Mouse (Mus musculus): ENCODE results near the gene Cldnd2. TPM values are rescaled to one million over a fixed set of nuclear protein-coding genes. Genes with fewer than 3 reads are reported as not detected.

Gene Cldnd2
- polyA plus RNA-seq, 1 experiment from 2014 or later, result not detected

DNA sequence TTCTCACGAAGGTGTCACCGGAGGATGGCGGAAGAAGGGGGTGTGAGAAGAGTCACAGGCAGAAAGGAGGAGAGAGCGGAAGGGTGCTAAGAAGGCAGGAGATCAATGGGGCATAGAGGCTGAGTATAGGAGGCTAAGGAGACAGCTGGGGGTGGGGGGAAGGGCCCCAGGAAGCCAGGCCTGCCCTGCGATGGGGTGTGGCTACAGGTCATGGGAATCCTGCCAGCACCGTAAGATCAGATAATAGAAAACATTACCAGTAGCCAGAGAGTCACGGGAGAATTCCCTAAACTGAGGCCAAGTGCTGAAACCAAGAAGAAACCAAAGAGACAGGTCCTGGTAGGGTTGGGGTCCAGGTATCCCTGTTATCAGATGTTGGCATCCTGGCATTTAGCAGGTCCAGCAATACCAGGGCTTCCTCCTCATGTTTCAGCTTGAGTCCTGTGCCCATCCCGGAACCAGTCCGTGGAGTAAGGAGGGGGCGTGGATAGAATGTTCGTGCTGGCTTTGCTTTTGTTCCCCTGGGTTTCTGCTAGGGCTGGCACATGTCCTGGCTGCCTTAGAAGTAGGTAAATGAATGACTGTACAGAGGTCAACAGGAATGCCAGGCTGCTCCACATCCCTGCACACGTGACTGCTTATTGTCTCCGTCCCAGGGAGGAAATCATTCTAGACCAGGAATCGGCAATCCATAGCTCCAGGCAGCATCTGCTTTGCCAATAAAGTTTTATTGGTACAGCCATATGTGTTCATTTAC lies 13.2 kb downstream of the Cldnd2 start:
- no peak overlapping the region for H3K4me2 ChIP-seq (ENCODE audit: low read length)
- H3K9me3 ChIP-seq (ENCODE audit: control insufficient read depth, low read length), result no peaks in the 10 kb centered on the region
- DNase-seq (ENCODE audit: low spot score) (no peak), ATAC-seq (replicated peaks; ENCODE audit: low FRiP score, low TSS enrichment, low read depth) (no peak)
- H3K9ac ChIP-seq (ENCODE audit: low read length), result no peak overlapping the region
- WGBS, result 81% methylated on average over 14 of the region's 14 CpGs
- no peak overlapping the region for H3K27ac ChIP-seq (ENCODE audit: low read depth)
- H3K4me1 ChIP-seq (replicated peaks; ENCODE audit: control insufficient read depth, insufficient read depth, low read length), result no peaks in the 10 kb centered on the region
- H3K4me3 ChIP-seq (ENCODE audit: low read depth, low read length), result no peak overlapping the region
- H3K36me3 ChIP-seq (ENCODE audit: control insufficient read depth, insufficient read depth, low read length), result peaks cover 64% of the 10 kb centered on the region
- H3K27me3 ChIP-seq (replicated peaks; ENCODE audit: control insufficient read depth, insufficient read depth, low read length), result no peaks in the 10 kb centered on the region

GRCm38 (mm10) chr7:43454371-43454770 lies 13.8 kb downstream of the Cldnd2 start:
- WGBS, result 91% methylated on average over 6 of the region's 6 CpGs
- Histone ChIP-seq H3K27ac (ENCODE audit: low read depth) (no peak overlapping the region), H3K9ac (ENCODE audit: low read length) (no peak overlapping the region), H3K4me3 (ENCODE audit: low read depth, low read length) (no peak overlapping the region), H3K4me1 (replicated peaks; ENCODE audit: control insufficient read depth, insufficient read depth, low read length) (no peaks in the 10 kb centered on the region), H3K36me3 (ENCODE audit: control insufficient read depth, insufficient read depth, low read length) (peaks cover 64% of the 10 kb centered on the region), H3K27me3 (replicated peaks; ENCODE audit: control insufficient read depth, insufficient read depth, low read length) (no peaks in the 10 kb centered on the region), H3K9me3 (ENCODE audit: control insufficient read depth, low read length) (no peaks in the 10 kb centered on the region), H3K4me2 (ENCODE audit: low read length) (no peak overlapping the region)
- no peak for DNase-seq (ENCODE audit: low spot score)
- ATAC-seq (replicated peaks; ENCODE audit: low FRiP score, low TSS enrichment, low read depth), result no peak

DNA sequence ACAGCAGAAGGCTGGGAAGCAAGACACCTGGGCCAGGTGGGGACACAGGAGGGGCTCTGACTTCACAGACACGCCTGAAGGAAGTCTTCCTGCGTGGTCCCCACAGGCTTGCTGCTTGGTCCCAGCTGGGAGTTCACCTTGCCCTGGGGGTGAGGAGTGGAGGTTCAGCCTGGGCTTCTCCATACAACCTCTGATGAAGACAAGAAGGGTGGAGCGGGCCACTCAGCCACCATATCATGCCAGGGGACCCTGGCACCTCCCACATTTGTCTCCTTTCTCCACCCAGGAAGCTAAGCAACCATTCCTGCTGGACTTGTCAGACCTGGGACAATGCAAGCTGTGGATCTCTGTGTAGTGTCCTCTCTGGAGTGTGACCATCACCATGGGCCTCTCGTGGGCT lies 22.3 kb downstream of the Cldnd2 start, which contains the start of gene Vsig10l:
TSS of gene Vsig10l (plus strand) at position 301 of the 400 bp plus-strand sequence.
- Histone ChIP-seq H3K27ac (ENCODE audit: low read depth) (no peak within 1 kb of the TSS), H3K36me3 (ENCODE audit: control insufficient read depth, insufficient read depth, low read length) (peaks cover under 1% of the 10 kb centered on the region; the same call in 1 of the 2 replicates), H3K4me3 (ENCODE audit: low read depth, low read length) (no peak within 1 kb of the TSS), H3K9me3 (ENCODE audit: control insufficient read depth, low read length) (no peaks in the 10 kb centered on the region), H3K27me3 (replicated peaks; ENCODE audit: control insufficient read depth, insufficient read depth, low read length) (no peaks in the 10 kb centered on the region), H3K4me1 (replicated peaks; ENCODE audit: control insufficient read depth, insufficient read depth, low read length) (peaks cover 7% of the 10 kb centered on the region; the same call in 1 of the 2 replicates), H3K4me2 (ENCODE audit: low read length) (no peak within 1 kb of the TSS), H3K9ac (ENCODE audit: low read length) (no peak within 1 kb of the TSS)
- ATAC-seq (replicated peaks; ENCODE audit: low FRiP score, low TSS enrichment, low read depth), result no peak
- DNase-seq (ENCODE audit: low spot score), result no peak
- WGBS, result 61% methylated on average over 4 of the region's 4 CpGs

DNA sequence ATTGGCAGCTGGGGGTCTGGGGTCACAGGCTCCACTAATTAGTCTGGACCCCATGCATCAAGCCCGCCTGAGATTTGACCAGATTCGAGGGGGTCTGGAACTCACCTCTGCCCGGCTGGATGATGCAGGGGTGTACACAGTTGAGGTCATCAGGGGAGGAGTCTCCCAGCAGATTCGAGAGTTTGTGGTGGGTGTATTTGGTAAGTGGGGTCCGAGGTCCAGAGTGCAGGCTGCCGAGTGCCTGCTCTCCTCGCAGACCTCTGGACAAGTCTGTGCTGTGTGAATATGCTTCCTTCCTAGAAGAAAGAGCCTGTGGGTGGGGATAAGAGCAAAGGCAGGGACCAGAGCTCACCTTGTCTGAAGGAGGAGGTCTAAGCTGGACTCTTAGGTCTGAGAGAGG lies 23.4 kb downstream of the Cldnd2 start:
- H3K4me2 ChIP-seq (ENCODE audit: low read length), result no peak overlapping the region
- ATAC-seq (replicated peaks; ENCODE audit: low FRiP score, low TSS enrichment, low read depth), result no peak
- H3K4me1 ChIP-seq (replicated peaks; ENCODE audit: control insufficient read depth, insufficient read depth, low read length), result peaks cover 7% of the 10 kb centered on the region; the same call in 1 of the 2 replicates
- H3K27ac ChIP-seq (ENCODE audit: low read depth), result no peak overlapping the region
- no peak overlapping the region for H3K9ac ChIP-seq (ENCODE audit: low read length)
- no peak overlapping the region for H3K4me3 ChIP-seq (ENCODE audit: low read depth, low read length)
- H3K9me3 ChIP-seq (ENCODE audit: control insufficient read depth, low read length), result no peaks in the 10 kb centered on the region
- no peaks in the 10 kb centered on the region for H3K36me3 ChIP-seq (ENCODE audit: control insufficient read depth, insufficient read depth, low read length)
- 74% methylated on average over 7 of the region's 7 CpGs for WGBS
- no peaks in the 10 kb centered on the region for H3K27me3 ChIP-seq (replicated peaks; ENCODE audit: control insufficient read depth, insufficient read depth, low read length)
- no peak for DNase-seq (ENCODE audit: low spot score)

DNA sequence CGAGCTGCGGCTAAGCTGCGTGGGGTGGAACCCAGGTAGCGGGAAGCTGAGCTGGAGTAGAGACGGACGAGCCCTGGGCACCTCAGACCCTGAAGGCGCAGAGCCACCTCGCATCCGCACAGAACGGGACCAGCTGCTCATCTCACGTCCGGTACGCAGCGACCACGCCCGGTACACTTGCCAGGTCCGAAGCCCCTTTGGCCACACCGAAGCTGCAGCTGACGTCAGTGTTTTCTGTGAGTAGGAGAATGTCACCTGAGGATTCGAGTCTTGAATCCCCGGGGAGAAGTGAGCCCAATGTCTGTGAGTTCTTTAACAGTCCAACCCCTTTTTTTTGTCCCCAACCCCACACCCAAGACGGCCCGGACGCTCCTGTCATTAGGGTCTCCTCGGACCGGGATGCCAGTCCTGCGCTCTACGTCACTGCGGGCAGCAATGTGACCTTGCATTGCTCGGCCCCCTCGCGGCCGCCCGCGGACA lies 24.3 kb downstream of the Cldnd2 start:
- H3K4me1 ChIP-seq (replicated peaks; ENCODE audit: control insufficient read depth, insufficient read depth, low read length), result peaks cover 5% of the 10 kb centered on the region; the same call in 1 of the 2 replicates
- no peak overlapping the region for H3K27ac ChIP-seq (ENCODE audit: low read depth)
- H3K9me3 ChIP-seq (ENCODE audit: control insufficient read depth, low read length), result no peaks in the 10 kb centered on the region
- H3K4me2 ChIP-seq (ENCODE audit: low read length), result peak overlapping the region; percentile 91
- H3K9ac ChIP-seq (ENCODE audit: low read length), result peak overlapping the region; percentile 42; the same call in 1 of the 2 replicates
- ATAC-seq (replicated peaks; ENCODE audit: low FRiP score, low TSS enrichment, low read depth) (peak; percentile 65), DNase-seq (ENCODE audit: low spot score) (no peak)
- H3K27me3 ChIP-seq (replicated peaks; ENCODE audit: control insufficient read depth, insufficient read depth, low read length), result no peaks in the 10 kb centered on the region
- H3K4me3 ChIP-seq (ENCODE audit: low read depth, low read length), result peak overlapping the region; percentile 39
- H3K36me3 ChIP-seq (ENCODE audit: control insufficient read depth, insufficient read depth, low read length), result no peaks in the 10 kb centered on the region
- WGBS, result 5% methylated on average over 35 of the region's 35 CpGs

DNA sequence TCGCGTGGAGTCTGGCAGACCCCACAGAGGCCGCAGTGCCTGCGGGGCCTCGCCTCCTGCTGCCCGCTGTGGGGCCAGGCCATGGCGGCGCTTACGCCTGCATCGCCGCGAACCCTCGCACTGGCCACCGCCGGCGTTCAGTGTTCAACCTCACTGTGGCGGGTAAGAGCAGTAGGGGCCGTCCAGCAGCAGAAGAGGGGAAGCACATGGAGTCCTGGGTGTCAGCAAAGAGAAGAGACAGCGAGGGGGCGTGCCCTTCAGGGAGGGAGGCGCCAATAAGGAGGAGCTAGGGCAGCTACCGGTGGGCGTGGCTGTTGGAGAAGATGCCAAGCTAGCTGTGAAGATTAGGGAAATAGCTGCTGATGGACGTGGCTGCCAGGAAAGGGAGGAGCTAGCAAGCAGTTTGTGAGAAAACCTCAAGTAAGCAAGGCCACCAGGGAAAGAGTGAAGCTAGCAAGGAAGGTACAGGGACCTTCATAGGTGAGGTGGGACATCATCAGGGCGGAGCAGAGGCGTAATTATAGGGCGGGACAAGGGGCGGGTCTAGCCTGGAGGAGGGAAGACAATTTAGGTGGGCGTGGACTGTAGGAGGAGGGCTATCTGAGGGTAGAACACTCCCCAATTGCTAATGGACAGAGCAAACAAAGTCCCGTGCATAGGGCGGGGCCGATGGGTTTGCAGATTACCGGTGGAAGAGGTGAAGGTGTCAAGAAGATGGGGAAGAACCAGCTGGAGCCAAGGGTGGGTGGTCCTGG lies 24.9 kb downstream of the Cldnd2 start:
- Histone ChIP-seq H3K4me2 (ENCODE audit: low read length) (peak overlapping the region; percentile 91), H3K36me3 (ENCODE audit: control insufficient read depth, insufficient read depth, low read length) (no peaks in the 10 kb centered on the region), H3K27me3 (replicated peaks; ENCODE audit: control insufficient read depth, insufficient read depth, low read length) (no peaks in the 10 kb centered on the region), H3K27ac (ENCODE audit: low read depth) (peak overlapping the region; percentile 11; the same call in 1 of the 2 replicates), H3K4me1 (replicated peaks; ENCODE audit: control insufficient read depth, insufficient read depth, low read length) (peaks cover 4% of the 10 kb centered on the region; the same call in 1 of the 2 replicates), H3K9me3 (ENCODE audit: control insufficient read depth, low read length) (no peaks in the 10 kb centered on the region), H3K9ac (ENCODE audit: low read length) (peak overlapping the region; percentile 42), H3K4me3 (ENCODE audit: low read depth, low read length) (peak overlapping the region; percentile 39)
- ATAC-seq (replicated peaks; ENCODE audit: low FRiP score, low TSS enrichment, low read depth), result peak; percentile 86
- WGBS, result under 1% methylated on average over 33 of the region's 33 CpGs
- peak; percentile 93 for DNase-seq (ENCODE audit: low spot score)

DNA sequence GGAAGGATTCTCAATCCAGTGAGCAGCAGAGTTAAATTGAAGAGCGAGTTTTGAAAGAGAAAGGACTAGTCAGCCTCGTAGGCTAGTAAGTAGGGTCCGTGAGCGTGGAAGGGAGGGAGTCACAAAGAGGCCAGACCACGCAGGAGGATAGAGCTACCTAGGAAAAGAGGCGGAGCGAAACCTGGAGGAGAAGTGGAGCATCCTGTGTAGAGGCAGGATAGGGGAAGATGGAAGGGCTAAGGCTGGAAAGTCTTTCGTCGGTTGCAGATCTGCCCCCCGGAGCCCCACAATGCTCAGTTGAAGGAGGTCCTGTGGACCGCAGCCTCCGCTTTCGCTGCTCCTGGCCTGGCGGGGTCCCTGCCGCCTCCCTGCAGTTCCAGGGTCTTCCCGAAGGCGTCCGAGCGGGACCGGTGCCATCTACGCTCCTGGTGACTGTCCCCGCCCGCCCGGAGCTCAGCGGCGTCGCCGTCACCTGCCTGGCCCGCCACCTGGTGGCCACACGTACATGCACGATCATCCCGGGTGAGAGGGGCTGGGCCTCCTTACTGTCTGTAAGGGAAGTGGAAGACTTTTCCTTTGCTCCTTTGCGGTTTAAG lies 25.6 kb downstream of the Cldnd2 start:
- peak overlapping the region; percentile 11; the same call in 1 of the 2 replicates for H3K27ac ChIP-seq (ENCODE audit: low read depth)

DNA sequence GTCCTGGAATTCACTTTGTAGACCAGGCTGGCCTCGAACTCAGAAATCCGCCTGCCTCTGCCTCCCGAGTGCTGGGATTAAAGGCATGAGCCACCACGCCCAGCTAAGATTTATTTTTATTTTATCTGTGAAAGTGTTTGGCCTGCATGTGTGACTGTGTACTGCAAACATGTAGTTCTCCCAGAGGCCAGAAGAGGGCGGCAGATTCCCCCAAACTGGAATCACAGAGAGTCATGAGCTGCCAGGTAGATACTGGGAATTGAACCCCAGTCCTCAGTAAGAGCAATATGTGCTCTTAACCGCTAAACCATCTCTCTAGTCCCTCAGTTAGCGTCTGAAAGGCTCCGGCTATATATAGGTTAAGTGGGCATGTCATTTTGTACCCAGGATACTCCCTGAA lies 29.8 kb downstream of the Cldnd2 start:
- no peak for ATAC-seq (replicated peaks; ENCODE audit: low FRiP score, low TSS enrichment, low read depth)
- H3K36me3 ChIP-seq (ENCODE audit: control insufficient read depth, insufficient read depth, low read length), result no peaks in the 10 kb centered on the region
- DNase-seq (ENCODE audit: low spot score), result peak; percentile 69
- H3K9ac ChIP-seq (ENCODE audit: low read length), result no peak overlapping the region
- H3K4me2 ChIP-seq (ENCODE audit: low read length), result no peak overlapping the region
- no peak overlapping the region for H3K4me3 ChIP-seq (ENCODE audit: low read depth, low read length)
- no peak overlapping the region for H3K27ac ChIP-seq (ENCODE audit: low read depth)
- 43% methylated on average over 8 of the region's 8 CpGs for WGBS
- no peaks in the 10 kb centered on the region for H3K4me1 ChIP-seq (replicated peaks; ENCODE audit: control insufficient read depth, insufficient read depth, low read length)
- H3K9me3 ChIP-seq (ENCODE audit: control insufficient read depth, low read length), result no peaks in the 10 kb centered on the region
- peaks cover 9% of the 10 kb centered on the region; the same call in 1 of the 2 replicates for H3K27me3 ChIP-seq (replicated peaks; ENCODE audit: control insufficient read depth, insufficient read depth, low read length)

More for the DNA sequence above, 25.6 kb downstream of the Cldnd2 start:
- H3K36me3 ChIP-seq (ENCODE audit: control insufficient read depth, insufficient read depth, low read length), result no peaks in the 10 kb centered on the region
- peak overlapping the region; percentile 37 for H3K9ac ChIP-seq (ENCODE audit: low read length)
- H3K4me2 ChIP-seq (ENCODE audit: low read length), result peak overlapping the region; percentile 91
- H3K9me3 ChIP-seq (ENCODE audit: control insufficient read depth, low read length), result no peaks in the 10 kb centered on the region
- no peaks in the 10 kb centered on the region for H3K27me3 ChIP-seq (replicated peaks; ENCODE audit: control insufficient read depth, insufficient read depth, low read length)
- H3K4me1 ChIP-seq (replicated peaks; ENCODE audit: control insufficient read depth, insufficient read depth, low read length), result peaks cover 4% of the 10 kb centered on the region; the same call in 1 of the 2 replicates
- ATAC-seq (replicated peaks; ENCODE audit: low FRiP score, low TSS enrichment, low read depth), result peak; percentile 64
- whole genome bisulfite sequencing, result 1% methylated on average over 32 of the region's 33 CpGs
- DNase-seq (ENCODE audit: low spot score), result peak; percentile 89
- H3K4me3 ChIP-seq (ENCODE audit: low read depth, low read length), result peak overlapping the region; percentile 39
